Mouse (Mus musculus): Measurements from ENCODE around the gene Tsga10. TPM values are rescaled to one million over a fixed set of nuclear protein-coding genes. Genes with fewer than 3 reads are reported as not detected.

Gene Tsga10
- total and polyA plus RNA-seq, 2 experiments from 2014 or later: 10.2 to 15.9 TPM

DNA sequence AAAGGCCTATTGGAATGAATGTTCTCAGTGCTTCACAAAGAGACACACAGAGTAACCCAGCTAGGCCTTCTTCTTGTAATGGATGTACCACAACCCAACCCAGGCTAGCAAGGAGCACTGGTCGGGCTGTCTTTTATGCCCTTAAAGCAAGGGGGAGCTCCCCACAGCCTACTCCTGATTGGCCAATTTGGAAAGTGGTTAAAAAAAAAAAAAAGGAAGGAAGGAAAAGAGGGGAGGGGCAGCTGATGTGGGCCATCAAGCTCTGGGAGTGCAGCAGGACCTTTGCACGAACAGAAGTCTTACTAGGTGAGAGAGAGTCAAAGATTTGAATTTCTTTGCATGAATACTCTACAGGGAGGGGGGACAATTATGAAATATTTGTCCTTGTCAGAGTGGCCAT lies 127.3 kb downstream of the Tsga10 start:
- H3K9me3 ChIP-seq (ENCODE audit: low read length): no peaks in the 10 kb centered on the region
- H3K36me3 ChIP-seq (ENCODE audit: insufficient read depth): no peaks in the 10 kb centered on the region
- no peaks in the 10 kb centered on the region for H3K27me3 ChIP-seq (ENCODE audit: insufficient read depth, low read length)
- 0 out of 2 replicates have a peak, but pooled peaks cover 4% of the 10 kb centered on the region for H3K4me1 ChIP-seq (ENCODE audit: insufficient read depth)
- H3K27ac ChIP-seq (ENCODE audit: low read depth, low read length): no peak overlapping the region
- H3K9ac ChIP-seq: no peak overlapping the region
- no peak for DNase-seq
- no peak overlapping the region for H3K4me3 ChIP-seq (ENCODE audit: low read depth, low read length)
- ATAC-seq: no peak
- WGBS: 70% methylated on average over 2 of the region's 2 CpGs
- H3K4me2 ChIP-seq (ENCODE audit: low read depth): no peak overlapping the region
- no peak for TF ChIP-seq CTCF (IDR thresholded peaks at IDR 0.05; ENCODE audit: low read depth)

- Histone ChIP-seq H3K27ac (ENCODE audit: low read depth, low read length) (no peak overlapping the region), H3K4me3 (ENCODE audit: low read depth, low read length) (no peak overlapping the region), H3K9me3 (ENCODE audit: low read length) (no peaks in the 10 kb centered on the region), H3K36me3 (ENCODE audit: insufficient read depth) (no peaks in the 10 kb centered on the region), H3K4me1 (ENCODE audit: insufficient read depth) (no peaks in the 10 kb centered on the region), H3K4me2 (ENCODE audit: low read depth) (no peak overlapping the region), H3K27me3 (ENCODE audit: insufficient read depth, low read length) (no peaks in the 10 kb centered on the region), H3K9ac (no peak overlapping the region)
- no peak for ATAC-seq
- no peak for DNase-seq
- no peak for TF ChIP-seq CTCF (IDR thresholded peaks at IDR 0.05; ENCODE audit: low read depth)
- WGBS: 79% methylated on average over 4 of the region's 4 CpGs
Measured at GRCm38 (mm10) chr1:37737045-37737444, 129.2 kb downstream of the Tsga10 start.

DNA sequence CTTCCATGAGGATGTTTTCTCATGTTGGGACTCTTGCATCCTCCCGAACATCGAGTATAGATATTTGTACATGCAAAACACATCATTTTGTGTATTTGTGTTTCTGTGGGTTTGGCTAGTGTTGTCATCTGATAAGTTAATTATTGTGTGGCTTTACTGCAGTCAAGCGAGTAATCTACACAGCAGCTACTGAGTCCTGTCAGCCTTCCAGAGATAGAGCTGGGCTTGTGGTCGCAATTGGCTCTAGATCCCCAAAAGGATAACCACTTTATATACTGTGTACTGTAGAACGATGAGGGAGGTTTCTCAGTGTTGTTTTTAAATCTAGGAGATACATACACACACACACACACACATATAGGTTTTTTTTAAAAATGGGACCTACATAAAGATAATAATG lies 130.3 kb downstream of the Tsga10 start:
- no peaks in the 10 kb centered on the region for H3K4me1 ChIP-seq (ENCODE audit: insufficient read depth)
- ATAC-seq (no peak), DNase-seq (no peak)
- H3K27ac ChIP-seq (ENCODE audit: low read depth, low read length): no peak overlapping the region
- H3K36me3 ChIP-seq (ENCODE audit: insufficient read depth): no peaks in the 10 kb centered on the region
- no peak overlapping the region for H3K4me3 ChIP-seq (ENCODE audit: low read depth, low read length)
- 95% methylated on average over 5 of the region's 5 CpGs for WGBS
- no peak overlapping the region for H3K9ac ChIP-seq
- no peak for TF ChIP-seq CTCF (IDR thresholded peaks at IDR 0.05; ENCODE audit: low read depth)
- no peak overlapping the region for H3K4me2 ChIP-seq (ENCODE audit: low read depth)
- H3K9me3 ChIP-seq (ENCODE audit: low read length): no peaks in the 10 kb centered on the region
- no peaks in the 10 kb centered on the region for H3K27me3 ChIP-seq (ENCODE audit: insufficient read depth, low read length)

GRCm38 (mm10) chr1:37734841-37735240 lies 131.4 kb downstream of the Tsga10 start:
- H3K9ac ChIP-seq: no peak overlapping the region
- DNase-seq: no peak
- no peak for ATAC-seq
- H3K36me3 ChIP-seq (ENCODE audit: insufficient read depth): no peaks in the 10 kb centered on the region
- no peak overlapping the region for H3K4me2 ChIP-seq (ENCODE audit: low read depth)
- no peak overlapping the region for H3K4me3 ChIP-seq (ENCODE audit: low read depth, low read length)
- no peak for TF ChIP-seq CTCF (IDR thresholded peaks at IDR 0.05; ENCODE audit: low read depth)
- no peaks in the 10 kb centered on the region for H3K4me1 ChIP-seq (ENCODE audit: insufficient read depth)
- no peaks in the 10 kb centered on the region for H3K27me3 ChIP-seq (ENCODE audit: insufficient read depth, low read length)
- no peaks in the 10 kb centered on the region for H3K9me3 ChIP-seq (ENCODE audit: low read length)
- WGBS: 76% methylated on average over 7 of the region's 7 CpGs
- no peak overlapping the region for H3K27ac ChIP-seq (ENCODE audit: low read depth, low read length)

- Histone ChIP-seq H3K4me1 (ENCODE audit: insufficient read depth) (peaks cover 5% of the 10 kb centered on the region; the same call in 1 of the 2 replicates), H3K27ac (ENCODE audit: low read depth, low read length) (no peak overlapping the region), H3K27me3 (ENCODE audit: insufficient read depth, low read length) (no peaks in the 10 kb centered on the region), H3K9me3 (ENCODE audit: low read length) (no peaks in the 10 kb centered on the region), H3K4me2 (ENCODE audit: low read depth) (no peak overlapping the region), H3K4me3 (ENCODE audit: low read depth, low read length) (no peak overlapping the region), H3K9ac (no peak overlapping the region), H3K36me3 (ENCODE audit: insufficient read depth) (no peaks in the 10 kb centered on the region)
- 95% methylated on average over 8 of the region's 8 CpGs for WGBS
- ATAC-seq (no peak), DNase-seq (no peak)
- TF ChIP-seq CTCF (IDR thresholded peaks at IDR 0.05; ENCODE audit: low read depth): no peak
Measured at GRCm38 (mm10) chr1:37729353-37729752, 136.9 kb downstream of the Tsga10 start.

DNA sequence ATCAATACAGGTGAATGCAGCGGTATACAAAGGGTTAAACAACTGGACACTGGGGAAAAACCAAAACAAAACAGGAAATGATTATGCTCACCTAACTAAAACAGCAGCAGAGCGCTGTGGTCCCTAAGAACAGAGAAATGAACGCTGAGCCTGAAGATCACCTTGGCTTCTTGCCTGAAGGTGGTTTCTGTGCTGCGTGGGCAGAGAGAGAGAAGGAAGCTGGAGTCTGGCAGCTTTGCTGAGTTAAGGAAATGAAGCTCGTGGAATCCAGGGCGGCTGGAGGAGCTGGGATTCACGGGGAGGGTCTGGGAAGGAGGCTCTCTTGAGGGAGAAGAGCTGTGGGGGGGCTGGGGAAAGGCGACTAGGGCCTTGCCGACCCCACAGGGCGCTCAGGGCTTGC lies 138.2 kb downstream of the Tsga10 start:
- ATAC-seq (no peak), DNase-seq (peak; percentile 17)
- no peak for TF ChIP-seq CTCF (IDR thresholded peaks at IDR 0.05; ENCODE audit: low read depth)
- Histone ChIP-seq H3K4me3 (ENCODE audit: low read depth, low read length) (no peak overlapping the region), H3K36me3 (ENCODE audit: insufficient read depth) (no peaks in the 10 kb centered on the region), H3K4me1 (ENCODE audit: insufficient read depth) (peaks cover 5% of the 10 kb centered on the region; the same call in 1 of the 2 replicates), H3K9me3 (ENCODE audit: low read length) (no peaks in the 10 kb centered on the region), H3K4me2 (ENCODE audit: low read depth) (no peak overlapping the region), H3K9ac (no peak overlapping the region), H3K27me3 (ENCODE audit: insufficient read depth, low read length) (no peaks in the 10 kb centered on the region), H3K27ac (ENCODE audit: low read depth, low read length) (no peak overlapping the region)
- 72% methylated on average over 10 of the region's 10 CpGs for WGBS

GRCm38 (mm10) chr1:37727186-37727585 lies 139.0 kb downstream of the Tsga10 start:
- no peak overlapping the region for H3K4me3 ChIP-seq (ENCODE audit: low read depth, low read length)
- H3K9ac ChIP-seq: no peak overlapping the region
- DNase-seq (no peak), ATAC-seq (no peak)
- no peak overlapping the region for H3K4me2 ChIP-seq (ENCODE audit: low read depth)
- no peaks in the 10 kb centered on the region for H3K36me3 ChIP-seq (ENCODE audit: insufficient read depth)
- peaks cover 5% of the 10 kb centered on the region; the same call in 1 of the 2 replicates for H3K4me1 ChIP-seq (ENCODE audit: insufficient read depth)
- no peak for TF ChIP-seq CTCF (IDR thresholded peaks at IDR 0.05; ENCODE audit: low read depth)
- WGBS: 74% methylated on average over 8 of the region's 8 CpGs
- H3K27me3 ChIP-seq (ENCODE audit: insufficient read depth, low read length): no peaks in the 10 kb centered on the region
- H3K27ac ChIP-seq (ENCODE audit: low read depth, low read length): peak overlapping the region; percentile 87; the same call in 1 of the 2 replicates
- H3K9me3 ChIP-seq (ENCODE audit: low read length): no peaks in the 10 kb centered on the region

Data from forebrain, postnatal 0 days (tissue).